Mouse (Mus musculus): ENCODE measurements at regions not wholly inside any gene's neighbourhood (a gene's known extent, or its start where the extent isn't known, plus 50 kb on each side); places are given as distances from the start of the nearest gene placed in this dataset.
A peak's percentile ranks its signal among the peaks of the same experiment; 100 is the strongest.

DNA sequence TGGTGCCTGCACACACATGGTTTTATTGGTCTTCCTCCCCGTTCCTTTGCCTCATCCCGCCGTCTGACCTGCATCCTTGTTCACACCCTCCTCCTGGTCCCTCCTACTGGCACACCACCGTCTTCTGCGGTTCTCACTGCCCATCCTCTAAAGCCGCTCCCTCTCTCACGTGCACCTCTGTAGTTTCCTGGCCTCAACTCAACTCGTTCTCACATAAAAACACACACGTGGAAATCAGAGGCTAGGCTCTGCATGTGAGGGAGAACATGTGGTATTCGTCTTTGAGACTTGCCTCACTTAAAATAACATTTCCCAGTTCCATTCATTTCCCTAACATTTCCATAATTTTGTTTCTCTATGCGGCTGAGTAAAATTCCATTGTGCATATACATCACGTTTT lies 69.5 kb downstream of the Aldh8a1 start:
- DNase-seq (ENCODE audit: low spot score) = no peak

DNA sequence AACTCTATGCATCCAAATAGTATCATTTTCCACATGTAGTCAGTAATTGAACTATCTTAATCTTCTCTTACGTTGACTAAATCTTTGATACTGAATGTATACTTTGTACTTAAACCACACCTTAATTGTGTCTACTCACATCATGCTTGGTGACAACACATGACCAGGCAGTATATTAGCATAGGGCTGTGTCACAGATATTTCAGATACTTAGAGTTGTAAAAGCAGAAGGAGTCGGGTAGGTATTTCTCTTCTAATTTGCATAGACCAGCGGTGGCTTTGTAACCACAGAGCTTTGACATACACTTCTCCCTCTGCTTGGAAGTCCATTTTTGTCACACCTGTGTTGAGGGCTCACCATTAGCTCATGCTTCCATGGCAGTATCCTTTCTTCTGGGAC lies 71.0 kb downstream of the Aldh8a1 start:
- DNase-seq (ENCODE audit: low spot score) = no peak

DNA sequence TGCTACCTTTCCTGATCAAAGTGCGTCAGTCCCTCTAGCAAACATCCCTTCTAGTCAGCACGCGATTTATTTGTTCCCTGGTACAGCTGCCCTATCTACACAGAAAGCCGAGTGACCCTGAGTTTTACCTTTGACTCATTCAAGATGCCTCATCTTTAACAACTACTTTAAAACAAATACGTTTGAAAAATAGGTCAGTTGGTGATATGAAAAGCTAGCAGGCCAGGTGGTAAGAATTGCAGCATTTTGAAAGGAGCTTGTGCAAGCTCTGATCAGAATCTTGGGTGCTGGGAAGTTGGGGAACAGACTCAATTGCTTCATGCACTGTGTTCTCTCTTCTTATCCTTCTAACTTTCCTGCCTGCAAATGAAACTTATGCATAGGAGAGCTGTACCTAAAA lies 71.9 kb downstream of the Aldh8a1 start:
- DNase-seq (ENCODE audit: low spot score) = no peak

DNA sequence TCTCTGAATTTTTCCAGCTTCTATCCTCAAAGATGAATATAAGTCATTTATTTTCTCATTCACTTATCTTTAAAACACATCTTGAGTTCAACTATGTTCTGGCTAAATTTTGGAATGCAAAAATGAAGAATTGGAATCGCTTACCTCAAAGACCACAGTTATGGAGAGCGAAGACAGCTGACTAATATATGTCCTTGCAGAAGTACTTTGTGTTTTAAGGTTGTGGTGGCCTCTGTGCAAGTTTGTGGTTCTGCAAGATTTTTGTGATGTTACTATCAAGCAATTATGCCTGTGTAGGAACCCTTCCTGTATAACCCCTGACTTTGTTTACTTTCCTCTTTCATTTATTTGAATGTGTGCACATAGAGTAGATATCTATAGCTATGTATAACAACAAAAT lies 75.5 kb downstream of the Aldh8a1 start:
- DNase-seq (ENCODE audit: low spot score) = no peak

DNA sequence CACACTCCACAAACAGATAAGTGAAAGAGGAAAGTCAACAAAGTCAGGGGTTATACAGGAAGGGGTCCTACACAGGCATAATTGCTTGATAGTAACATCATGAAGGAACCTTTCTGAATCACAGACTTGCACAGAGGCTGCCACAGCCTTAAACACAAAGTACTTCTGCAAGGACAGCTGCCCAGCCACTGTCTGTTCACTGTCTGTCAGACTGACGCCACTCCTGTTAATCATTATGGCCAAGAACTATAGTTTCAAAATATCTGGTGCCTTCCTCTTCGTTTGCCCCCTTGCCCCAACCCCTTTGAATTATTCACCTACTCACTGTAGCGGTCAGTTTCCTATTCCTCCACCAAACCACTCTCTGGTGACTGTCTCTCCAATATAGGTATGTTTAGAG lies 76.4 kb downstream of the Aldh8a1 start:
- no peak for DNase-seq (ENCODE audit: low spot score)

DNA sequence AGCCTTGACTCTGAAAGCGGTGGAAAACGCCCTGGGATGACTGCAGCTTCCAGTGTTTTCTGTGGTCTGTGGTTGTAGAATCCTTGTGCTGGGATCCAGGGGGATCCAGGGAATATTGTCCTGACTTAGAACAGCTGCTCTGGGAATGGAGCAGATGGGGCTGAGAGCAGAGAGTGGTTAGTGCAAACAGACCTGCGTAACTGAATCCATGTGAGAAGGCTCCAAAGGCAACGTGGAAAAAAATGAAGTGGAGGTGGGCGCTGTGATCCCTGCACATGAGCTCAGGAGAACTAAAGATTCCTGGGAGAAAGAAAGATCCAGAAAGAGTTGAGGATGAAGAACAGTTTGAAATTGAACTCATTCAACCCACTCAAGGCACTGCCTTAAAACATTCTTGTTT lies 77.1 kb downstream of the Aldh8a1 start:
- DNase-seq (ENCODE audit: low spot score) = no peak

DNA sequence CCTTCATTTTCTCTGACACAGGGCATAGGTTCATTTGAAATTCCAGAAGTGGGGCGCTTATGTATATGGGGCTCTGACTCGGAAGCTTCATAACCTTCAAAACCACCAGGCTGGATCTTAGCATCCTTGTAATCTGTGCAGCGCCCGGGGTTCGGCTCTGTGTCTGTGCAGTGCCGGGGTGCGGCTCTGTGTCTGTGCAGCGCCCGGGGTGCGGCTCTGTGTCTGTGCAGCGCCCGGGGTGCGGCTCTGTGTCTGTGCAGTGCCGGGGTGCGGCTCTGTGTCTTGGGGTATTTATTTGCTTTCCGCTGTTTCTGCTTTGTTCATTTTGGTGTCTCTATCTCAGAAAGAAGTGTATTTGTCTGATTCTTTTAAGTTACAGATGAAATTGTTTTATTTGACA lies 77.7 kb downstream of the Aldh8a1 start:
- no peak for DNase-seq (ENCODE audit: low spot score)

DNA sequence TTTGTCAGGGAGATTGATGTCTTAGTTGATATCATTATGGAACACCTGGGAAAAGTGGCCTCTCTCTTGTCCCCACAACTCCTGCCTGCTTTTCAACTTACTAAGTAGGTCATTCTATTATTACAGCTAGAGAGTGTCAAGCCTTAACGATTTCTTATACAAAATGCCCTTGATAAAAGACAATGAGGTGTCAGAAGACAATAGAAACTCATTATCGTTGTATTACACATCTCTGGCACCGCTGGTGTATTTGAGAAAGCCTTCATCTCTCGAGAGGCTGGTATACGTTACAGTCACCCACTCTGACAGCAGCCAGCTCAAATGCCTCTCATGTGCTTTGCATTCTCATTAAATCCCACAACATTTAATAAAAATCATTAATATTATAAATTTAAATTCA lies 78.8 kb downstream of the Aldh8a1 start:
- no peak for DNase-seq (ENCODE audit: low spot score)

DNA sequence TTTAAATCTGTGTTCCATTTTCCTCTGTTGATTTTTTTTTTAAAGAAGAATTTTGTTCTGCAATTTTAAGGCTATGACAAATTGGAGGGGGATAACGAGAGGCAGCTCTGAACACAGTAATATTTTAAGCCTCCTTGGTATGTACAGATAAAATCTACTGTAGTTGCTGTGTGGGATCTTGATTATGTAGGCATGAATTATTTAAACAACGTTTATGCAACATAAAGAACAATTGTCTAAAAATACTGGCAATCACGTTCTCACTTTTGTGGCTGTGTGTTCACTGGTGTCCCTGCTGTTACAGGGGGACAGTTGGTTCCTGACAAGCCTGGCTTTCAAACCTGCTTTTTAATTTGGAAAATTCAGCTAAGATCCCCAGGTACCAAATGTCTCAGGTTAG lies 79.3 kb downstream of the Aldh8a1 start:
- no peak for DNase-seq (ENCODE audit: low spot score)

DNA sequence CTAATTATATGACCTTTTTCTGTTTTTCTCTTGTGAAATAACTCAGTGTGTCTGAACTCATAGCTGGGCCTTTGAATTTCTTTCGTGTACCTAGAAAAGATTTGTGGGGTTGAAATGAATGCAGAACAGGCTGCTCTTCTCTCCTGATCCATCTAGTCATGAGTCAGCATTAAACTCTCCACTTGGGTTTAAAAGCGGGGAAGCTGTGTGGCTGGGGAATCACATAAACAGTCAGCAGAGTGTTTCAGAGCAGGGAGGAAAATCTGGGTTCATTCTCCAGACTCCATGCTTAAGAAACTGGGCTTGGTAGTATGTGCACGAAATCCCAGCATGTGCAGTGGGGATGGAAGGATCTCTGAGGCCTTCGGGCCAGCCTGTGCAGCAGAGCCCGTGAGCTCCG lies 79.9 kb downstream of the Aldh8a1 start:
- no peak for DNase-seq (ENCODE audit: low spot score)

DNA sequence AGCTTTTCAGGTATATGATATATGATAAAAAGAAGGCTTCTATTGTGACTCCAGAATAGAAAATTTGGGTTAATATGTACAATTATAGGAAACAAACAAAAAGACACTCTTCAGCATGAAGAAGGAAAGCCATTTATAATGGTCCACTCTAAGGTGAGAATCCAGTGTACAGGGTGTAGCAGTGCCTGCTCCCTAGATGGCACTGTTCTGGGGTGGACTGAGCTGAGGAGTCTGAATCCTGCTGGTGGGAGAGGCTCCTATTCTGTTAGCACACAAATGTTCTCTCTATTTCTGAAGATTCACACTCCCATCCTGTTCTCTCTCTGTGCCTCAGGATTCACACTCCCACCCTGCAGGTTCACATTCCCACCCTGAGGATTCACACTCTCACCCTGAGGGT lies 81.5 kb downstream of the Aldh8a1 start:
- no peak for DNase-seq (ENCODE audit: low spot score)

DNA sequence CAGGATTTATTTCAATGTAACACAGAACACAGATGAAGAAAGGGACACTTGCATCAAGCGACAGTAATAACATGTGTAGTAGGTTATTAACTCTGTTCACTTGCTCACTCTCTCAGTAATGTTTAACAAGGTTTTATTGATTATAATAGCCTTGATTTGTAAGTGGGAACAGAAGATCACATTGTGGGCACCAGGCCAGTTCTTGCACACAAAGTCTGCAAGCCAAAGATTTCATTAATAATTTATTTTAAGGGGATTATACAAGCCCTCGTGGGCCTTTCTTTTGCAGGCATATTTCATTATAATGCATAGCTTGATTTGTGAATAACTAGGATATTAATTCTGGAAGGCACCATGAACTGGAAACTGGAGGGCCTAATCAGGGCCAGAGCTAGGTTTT lies 83.0 kb downstream of the Aldh8a1 start:
- no peak for DNase-seq (ENCODE audit: low spot score)

DNA sequence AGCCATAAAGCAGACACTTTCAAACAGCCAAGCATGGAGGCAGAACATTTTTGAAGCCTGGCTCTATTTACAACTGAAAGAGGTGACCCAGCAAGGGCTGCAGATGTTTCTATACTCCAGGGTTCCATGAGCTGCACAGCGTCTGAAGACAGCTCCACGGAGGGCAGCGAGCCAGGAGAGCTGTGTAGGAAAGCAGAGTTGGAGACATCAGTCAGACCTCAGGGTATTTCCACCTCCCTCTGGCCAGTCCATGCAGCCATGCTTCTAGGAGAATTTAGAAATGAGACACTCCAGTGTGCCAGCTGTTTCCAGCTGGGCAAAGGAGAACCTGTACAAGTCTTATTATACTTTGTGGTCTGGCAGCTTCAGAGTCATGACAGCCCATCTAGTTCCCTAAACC lies 85.8 kb downstream of the Aldh8a1 start:
- no peak for DNase-seq (ENCODE audit: low spot score)

DNA sequence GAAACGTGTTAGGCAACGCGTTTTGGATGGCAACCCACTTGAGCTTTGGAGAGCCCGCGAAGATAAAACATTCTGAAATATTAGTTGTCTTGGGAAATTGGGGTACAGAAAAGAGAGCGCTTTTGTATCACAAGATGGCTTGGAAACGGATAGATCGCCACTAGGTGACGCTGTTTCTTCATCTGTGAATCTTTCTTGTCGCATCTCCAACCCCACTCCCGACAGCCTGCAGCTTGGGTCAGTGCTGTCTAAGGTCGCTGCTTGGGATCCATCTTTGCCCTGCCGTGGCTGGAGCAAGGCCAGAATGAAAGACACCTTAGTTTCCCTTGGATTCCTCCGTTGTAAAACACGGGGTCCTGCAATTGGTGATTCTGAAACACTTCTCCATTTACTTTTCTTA lies 88.3 kb downstream of the Aldh8a1 start:
- DNase-seq (ENCODE audit: low spot score) = peak; percentile 97

DNA sequence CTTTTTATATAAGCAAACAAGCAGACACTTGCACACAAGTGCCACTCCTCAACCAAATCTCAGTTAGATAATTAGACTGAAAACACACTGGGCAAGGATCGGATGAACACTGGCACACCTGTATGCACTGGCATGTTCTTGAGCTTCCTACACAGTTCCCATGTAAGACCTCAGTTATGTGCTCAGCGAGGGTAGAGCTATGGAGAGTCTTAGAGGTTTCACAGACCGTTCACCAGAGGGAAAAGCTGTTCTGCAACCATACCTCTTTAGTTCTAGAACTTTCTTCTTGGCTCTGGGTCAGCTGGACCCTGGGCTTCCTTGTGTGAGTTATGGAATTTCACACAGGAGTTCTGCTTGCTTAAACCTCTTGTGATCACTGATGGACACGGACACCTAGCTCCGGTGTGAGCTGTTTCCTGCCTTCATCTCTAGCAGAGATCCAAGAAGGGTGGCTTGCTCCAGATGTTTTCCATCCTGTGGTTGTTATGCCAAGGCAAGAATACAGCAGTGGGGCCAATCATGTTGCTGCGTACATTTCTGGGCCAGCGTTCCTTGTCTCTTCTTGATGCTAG lies 88.8 kb downstream of the Aldh8a1 start:
- DNase-seq (ENCODE audit: low spot score) = no peak

DNA sequence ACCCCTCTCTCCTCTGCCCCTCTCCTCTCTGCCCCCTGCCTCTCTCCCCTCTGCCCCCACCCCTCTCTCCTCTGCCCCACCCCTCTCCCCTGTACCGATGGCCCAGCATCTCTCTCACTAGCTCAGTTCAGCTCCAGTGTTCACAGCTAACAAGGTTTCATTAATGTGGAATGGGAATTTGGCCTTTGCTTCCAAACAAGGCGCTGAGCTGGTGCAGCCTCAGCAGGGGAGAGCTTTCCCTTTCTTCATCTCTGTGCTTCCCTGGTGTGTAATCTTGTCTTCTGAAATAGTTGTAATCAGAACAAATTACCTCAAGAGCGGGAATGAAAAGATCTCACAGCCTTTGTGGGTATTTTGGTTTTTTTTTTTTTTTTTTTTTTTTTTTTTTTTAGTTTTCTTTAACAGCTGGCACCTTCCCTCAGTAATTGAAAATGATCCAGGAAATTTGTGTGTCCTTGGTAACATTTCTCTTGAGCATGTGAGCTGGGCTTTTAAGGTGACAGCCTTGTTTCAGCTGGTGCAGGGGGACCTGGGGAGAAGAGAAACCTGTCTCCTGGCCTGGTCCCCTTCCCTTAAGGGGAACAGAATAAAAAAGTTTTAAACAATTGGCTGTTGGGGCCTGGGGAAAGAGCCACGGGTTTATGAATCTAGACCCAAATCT lies 90.5 kb downstream of the Aldh8a1 start:
- peak; percentile 48 for DNase-seq (ENCODE audit: low spot score)

DNA sequence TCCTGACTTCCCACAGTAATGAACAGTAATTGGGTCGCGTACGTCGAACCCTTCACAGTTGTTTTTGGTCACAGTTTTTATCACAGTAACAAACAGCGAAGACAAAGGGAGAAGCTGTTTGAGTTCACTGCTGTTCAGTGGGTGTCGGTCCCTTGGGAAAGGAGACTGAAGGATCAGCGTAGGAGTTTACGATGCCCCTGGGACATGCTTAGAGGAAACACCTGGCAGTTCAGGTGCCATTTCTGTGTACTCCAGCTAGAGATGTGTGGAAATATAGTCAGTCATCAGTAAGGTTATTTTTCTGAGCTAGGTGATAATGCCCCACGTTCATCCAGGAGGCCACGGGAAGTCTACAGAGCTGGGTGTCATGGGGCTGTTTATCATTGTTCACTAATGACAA lies 91.3 kb downstream of the Aldh8a1 start:
- DNase-seq (ENCODE audit: low spot score) = no peak

DNA sequence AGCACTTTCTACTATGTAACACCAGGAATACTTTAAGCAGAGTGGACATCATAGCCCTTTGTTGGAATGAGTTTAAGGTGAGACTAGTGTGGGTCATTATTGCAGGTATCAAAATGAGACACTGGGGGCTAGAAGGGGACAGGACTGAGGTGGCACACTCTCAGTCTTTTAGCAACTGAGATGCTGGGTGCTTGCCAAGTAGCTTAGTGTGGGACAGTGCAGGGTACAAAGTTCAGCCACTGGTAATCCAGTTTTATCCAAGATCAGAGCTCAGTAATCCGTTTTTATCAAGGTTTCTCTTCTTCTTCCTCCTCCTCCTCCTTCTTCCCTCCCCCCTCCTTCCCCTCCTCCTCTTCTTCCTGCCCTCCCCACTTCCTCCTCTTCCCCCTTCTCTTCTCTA lies 92.9 kb downstream of the Aldh8a1 start:
- DNase-seq (ENCODE audit: low spot score) = no peak

DNA sequence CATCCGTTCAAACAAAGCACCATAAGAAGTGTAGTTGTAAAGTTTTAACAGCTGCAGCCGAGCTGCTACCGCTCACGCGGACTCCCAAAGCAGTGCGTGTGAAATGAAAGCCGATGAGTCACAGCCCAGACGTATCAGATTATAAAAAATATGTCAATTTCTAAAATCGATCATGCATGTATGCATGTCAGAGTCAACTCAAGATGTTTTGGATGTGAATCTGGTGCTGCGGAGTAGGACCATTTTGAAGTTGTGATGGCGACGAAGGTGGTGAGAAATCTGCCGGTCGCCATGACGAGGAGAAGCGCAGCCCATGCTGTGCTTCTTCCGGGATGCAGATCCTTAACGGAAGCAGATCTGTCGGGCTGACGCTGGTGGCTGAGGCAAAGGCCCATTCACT lies 93.5 kb downstream of the Aldh8a1 start:
- DNase-seq (ENCODE audit: low spot score) = no peak

DNA sequence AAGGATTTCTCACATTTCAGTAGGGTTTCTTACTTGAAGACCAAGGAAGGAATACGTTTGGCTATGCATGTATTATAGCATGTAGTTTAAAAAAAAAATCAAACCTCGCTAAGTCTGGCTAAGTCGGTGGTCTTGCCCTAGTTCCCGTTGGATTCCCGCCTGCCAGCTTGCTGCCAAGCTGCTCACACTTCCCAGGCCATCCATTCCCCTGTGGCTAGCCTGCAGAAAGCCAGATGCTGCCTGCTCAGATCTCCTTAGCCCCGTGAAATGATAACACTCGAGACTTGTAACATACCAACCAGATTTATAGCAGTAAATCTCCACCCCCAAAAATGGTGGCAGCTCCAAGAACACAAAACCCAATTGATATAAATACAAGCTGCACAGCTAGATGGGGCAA lies 97.2 kb downstream of the Aldh8a1 start:
- no peak for DNase-seq (ENCODE audit: low spot score)

DNA sequence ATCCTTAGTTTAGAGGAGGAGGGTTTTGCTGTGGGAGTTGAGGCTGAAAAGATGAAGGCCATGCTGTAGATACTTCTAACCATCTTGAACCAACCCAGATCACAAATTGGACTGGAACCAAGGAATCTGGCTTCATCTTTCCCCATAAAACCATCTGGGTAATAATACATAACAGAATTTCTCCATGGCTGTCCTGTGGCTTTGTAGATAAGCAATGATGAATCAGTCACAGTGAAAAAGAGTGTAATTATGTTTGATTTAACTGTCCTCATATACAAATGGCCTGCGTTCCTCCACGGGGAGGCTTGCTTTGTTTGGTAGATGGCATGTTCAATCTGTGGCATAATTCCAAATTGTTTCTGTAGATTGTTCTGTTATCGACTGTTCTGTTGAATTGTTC lies 100.9 kb downstream of the Aldh8a1 start:
- no peak for DNase-seq (ENCODE audit: low spot score)

DNA sequence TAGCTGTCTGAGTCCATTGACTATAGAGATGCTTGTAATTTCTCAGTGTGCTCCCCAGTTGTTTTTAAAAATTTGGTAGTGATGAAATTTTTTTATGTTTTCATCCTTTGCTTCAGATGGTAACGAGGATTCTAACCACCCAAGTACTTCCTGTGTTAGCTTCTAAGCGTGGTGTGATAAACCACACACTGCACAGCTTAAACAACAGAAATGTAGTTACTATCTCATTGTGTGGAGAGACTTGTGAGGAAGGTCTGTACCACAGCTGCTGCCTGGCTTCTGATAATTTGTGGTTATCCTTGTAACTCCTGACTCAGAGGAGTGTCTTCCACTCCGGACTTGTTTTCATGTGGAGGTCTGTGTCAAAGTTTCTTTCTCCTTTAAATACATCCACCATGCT lies 102.3 kb downstream of the Aldh8a1 start:
- no peak for DNase-seq (ENCODE audit: low spot score)

DNA sequence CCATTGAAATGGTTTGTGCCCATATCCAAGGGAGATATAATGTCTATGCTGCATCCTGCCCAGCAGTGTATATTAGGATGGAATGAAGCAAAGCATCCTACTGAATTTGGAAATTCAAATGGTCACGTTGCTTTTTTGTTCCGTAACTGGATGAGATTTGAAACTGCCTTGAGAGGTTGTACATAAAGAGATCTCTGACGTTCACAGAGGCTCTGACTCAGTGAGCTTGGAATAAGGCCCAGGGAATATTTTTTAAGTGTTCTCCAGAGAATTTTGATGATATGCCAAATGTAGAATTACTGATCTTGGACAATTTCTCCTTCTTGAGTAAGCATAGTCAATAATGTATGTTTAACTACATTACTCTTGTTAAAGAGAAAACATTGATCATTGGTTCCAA lies 104.2 kb downstream of the Aldh8a1 start:
- DNase-seq (ENCODE audit: low spot score) = no peak

DNA sequence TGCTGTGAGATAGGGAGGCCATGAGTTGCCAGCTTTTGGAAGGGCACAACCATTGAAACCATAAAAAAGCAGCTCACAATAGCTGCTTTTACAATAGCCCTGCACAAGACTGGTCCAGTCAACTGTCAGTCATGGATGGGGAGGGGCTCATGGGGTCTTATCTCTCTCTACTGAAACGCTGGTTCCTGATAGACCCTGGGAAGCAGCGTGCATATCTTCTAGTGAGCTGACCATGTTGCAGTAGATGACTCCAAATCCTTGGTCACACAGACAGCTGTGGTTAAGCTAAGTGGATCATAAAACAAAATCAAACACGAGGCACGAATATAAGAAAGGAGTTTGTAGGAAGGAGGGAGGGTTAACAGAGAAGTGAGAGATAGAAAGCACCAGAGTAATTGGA lies 105.0 kb downstream of the Aldh8a1 start:
- no peak for DNase-seq (ENCODE audit: low spot score)

DNA sequence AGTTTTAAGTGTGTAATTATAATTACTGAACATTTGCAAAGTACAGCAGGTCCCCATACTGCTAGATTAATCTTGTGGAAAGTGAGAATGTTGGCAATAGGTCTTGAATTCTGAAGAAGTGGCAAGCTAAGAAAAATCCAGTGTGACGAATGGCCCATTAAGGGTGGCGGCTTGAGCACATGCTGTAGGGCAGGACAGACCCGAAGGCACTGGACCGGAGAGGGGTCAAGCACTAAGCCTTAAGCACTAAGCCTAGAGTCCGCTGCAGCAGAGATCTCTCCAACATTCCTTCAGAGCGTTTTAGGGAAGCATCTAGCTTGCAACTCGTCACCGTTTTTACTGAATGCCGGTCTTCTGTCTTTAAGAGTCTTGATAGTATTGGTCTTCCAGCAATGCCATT lies 105.6 kb downstream of the Aldh8a1 start:
- no peak for DNase-seq (ENCODE audit: low spot score)
